23 mouse cellular contexts compared by ENCODE assay signal in genomic region chr17:87164312-87164922, GRCm38 (mm10). TPM values are rescaled to one million over a fixed set of nuclear protein-coding genes. Genes with fewer than 3 reads are reported as not detected.
DNase-seq lines count a peak whose midpoint lies in the region; ATAC-seq and TF ChIP-seq lines count a peak whose summit lies in the region.
"Had no signal": no experiment of that assay in that cellular context is flagged by ENCODE, and none has a peak within 500 bp of the region (broad histone marks: within the 10 kb centered on the region; RNA-seq: fewer than 3 reads in every experiment).

No protein-coding gene starts in this region.

- H3K27me3 ChIP-seq in heart, embryonic 15.5 days, result no peaks in the 10 kb centered on the region
- H3K27me3 ChIP-seq in embryonic facial prominence, embryonic 13.5 days, result no peaks in the 10 kb centered on the region
- H3K27me3 ChIP-seq in limb, embryonic 10.5 days (ENCODE audit: low read depth, poor library complexity, severe bottlenecking), result no peaks in the 10 kb centered on the region
- no peaks in the 10 kb centered on the region for H3K27me3 ChIP-seq in forebrain, postnatal 0 days (ENCODE audit: insufficient read depth, low read length)
- H3K27me3 ChIP-seq: CH12.LX; heart, embryonic 13.5 days; neural tube, embryonic 13.5 days had no signal

- TF ChIP-seq CTCF in layer of hippocampus, adult 2 months (conservative IDR thresholded peaks at IDR 0.05), result no peak
- TF ChIP-seq CTCF in forebrain, postnatal 0 days (IDR thresholded peaks at IDR 0.05; ENCODE audit: low read depth), result no peak

- no peak for DNase-seq in heart, postnatal 36 days
- no peak for DNase-seq in limb, embryonic 10.5 days (ENCODE audit: low spot score)
- peak; percentile 31 for DNase-seq in skeletal muscle tissue, adult 2 months (ENCODE audit: low read depth, low spot score)
- DNase-seq in layer of hippocampus, adult 2 months (ENCODE audit: low spot score in 2 of 2), result no peak
- no peak for DNase-seq in ovary, postnatal 10 days (ENCODE audit: low spot score)
- DNase-seq in forebrain, postnatal 0 days, result no peak
- DNase-seq: cerebellum, adult 9-11 months; gastrocnemius, postnatal 14 days; heart, postnatal 4 days; kidney, adult 18-20 months; kidney, postnatal 14 days; layer of hippocampus, adult 9-11 months; lung, adult 18-20 months; lung, postnatal 14 days; midbrain, embryonic 14.5 days had no signal

- H3K4me1 ChIP-seq in heart, embryonic 15.5 days (replicated peaks), result no peaks in the 10 kb centered on the region
- peaks cover 16% of the 10 kb centered on the region for H3K4me1 ChIP-seq in embryonic facial prominence, embryonic 13.5 days
- H3K4me1 ChIP-seq in limb, embryonic 10.5 days, result peaks cover 6% of the 10 kb centered on the region
- no peaks in the 10 kb centered on the region for H3K4me1 ChIP-seq in forebrain, postnatal 0 days (ENCODE audit: insufficient read depth)
- H3K4me1 ChIP-seq: heart, embryonic 13.5 days; neural tube, embryonic 13.5 days had no signal

- H3K4me2 ChIP-seq in heart, embryonic 15.5 days, result no peak overlapping the region
- H3K4me2 ChIP-seq in embryonic facial prominence, embryonic 13.5 days, result peak overlapping the region; percentile 37
- no peak overlapping the region for H3K4me2 ChIP-seq in forebrain, postnatal 0 days (ENCODE audit: low read depth)
- H3K4me2 ChIP-seq: heart, embryonic 13.5 days; liver, embryonic 11.5 days; neural tube, embryonic 13.5 days had no signal

- no peaks in the 10 kb centered on the region for H3K36me3 ChIP-seq in heart, embryonic 15.5 days
- H3K36me3 ChIP-seq in embryonic facial prominence, embryonic 13.5 days, result no peaks in the 10 kb centered on the region
- H3K36me3 ChIP-seq in limb, embryonic 10.5 days, result no peaks in the 10 kb centered on the region
- no peaks in the 10 kb centered on the region for H3K36me3 ChIP-seq in forebrain, postnatal 0 days (ENCODE audit: insufficient read depth)
- H3K36me3 ChIP-seq: forebrain, embryonic 10.5 days; heart, embryonic 13.5 days; neural tube, embryonic 13.5 days had no signal

- intact Hi-C loops in heart, postnatal 36 days (cut with DNase I), result no loop called here

- H3K4me3 ChIP-seq in heart, embryonic 15.5 days, result no peak overlapping the region
- no peak overlapping the region for H3K4me3 ChIP-seq in embryonic facial prominence, embryonic 13.5 days
- H3K4me3 ChIP-seq in limb, embryonic 10.5 days, result no peak overlapping the region
- no peak overlapping the region for H3K4me3 ChIP-seq in layer of hippocampus, adult 2 months
- H3K4me3 ChIP-seq in forebrain, postnatal 0 days (ENCODE audit: low read depth, low read length), result no peak overlapping the region
- H3K4me3 ChIP-seq: forebrain, embryonic 10.5 days; heart, embryonic 13.5 days; neural tube, embryonic 13.5 days had no signal

- no peaks in the 10 kb centered on the region for H3K9me3 ChIP-seq in heart, embryonic 15.5 days (replicated peaks)
- no peaks in the 10 kb centered on the region for H3K9me3 ChIP-seq in embryonic facial prominence, embryonic 13.5 days
- no peaks in the 10 kb centered on the region for H3K9me3 ChIP-seq in limb, embryonic 10.5 days (replicated peaks)
- H3K9me3 ChIP-seq in forebrain, postnatal 0 days (ENCODE audit: low read length), result no peaks in the 10 kb centered on the region
- H3K9me3 ChIP-seq: forebrain, embryonic 10.5 days; neural tube, embryonic 13.5 days had no signal

- WGBS in heart, embryonic 15.5 days, result 71% methylated on average over 7 of the region's 7 CpGs
- 41% methylated on average over 7 of the region's 7 CpGs for WGBS in embryonic facial prominence, embryonic 13.5 days
- 66% methylated on average over 7 of the region's 7 CpGs for WGBS in limb, embryonic 10.5 days
- WGBS in forebrain, postnatal 0 days, result 89% methylated on average over 7 of the region's 7 CpGs

- no peak overlapping the region for H3K9ac ChIP-seq in heart, embryonic 15.5 days
- H3K9ac ChIP-seq in embryonic facial prominence, embryonic 13.5 days, result 0 out of 2 replicates have a peak overlapping the region, but pooled peaks have one; percentile 36
- H3K9ac ChIP-seq in forebrain, postnatal 0 days, result no peak overlapping the region
- H3K9ac ChIP-seq: heart, embryonic 13.5 days; neural tube, embryonic 13.5 days had no signal

- no peak overlapping the region for H3K27ac ChIP-seq in heart, embryonic 15.5 days
- H3K27ac ChIP-seq in embryonic facial prominence, embryonic 13.5 days, result peak overlapping the region; percentile 85
- H3K27ac ChIP-seq in limb, embryonic 10.5 days, result peak overlapping the region; percentile 61; the same call in 1 of the 2 replicates
- H3K27ac ChIP-seq in layer of hippocampus, adult 2 months, result no peak overlapping the region
- H3K27ac ChIP-seq in forebrain, postnatal 0 days (ENCODE audit: low read depth, low read length), result no peak overlapping the region
- H3K27ac ChIP-seq: forebrain, embryonic 10.5 days; heart, embryonic 13.5 days; neural tube, embryonic 13.5 days had no signal

- ATAC-seq in heart, embryonic 15.5 days (replicated peaks; ENCODE audit: insufficient number of reproducible peaks, insufficient read depth, low FRiP score, low read depth), result 0 out of 2 replicates have a peak, but pooled peaks have one; percentile 31
- peak; percentile 78 for ATAC-seq in embryonic facial prominence, embryonic 13.5 days (ENCODE audit: insufficient number of reproducible peaks, insufficient read depth, low FRiP score, low TSS enrichment, low read depth)
- no peak for ATAC-seq in forebrain, postnatal 0 days
- ATAC-seq: hindbrain, embryonic 16.5 days had no signal

RNA-seq across cellular contexts. Expression of gene Socs5, which starts 56.9 kb away (rescaled TPM):
- 10.5 and 12.2 TPM in 2 replicates for polyA plus RNA-seq in heart, embryonic 15.5 days (2015; fragmentation: Nextera tagmentation; extraction: Ambion mirVana)
- total RNA-seq in heart, postnatal 36 days (2021), result 10 to 100 TPM; 25.6 to 29.4 TPM
- polyA plus RNA-seq in embryonic facial prominence, embryonic 13.5 days (2015; fragmentation: Nextera tagmentation; extraction: Ambion mirVana), result 19.7 and 23.0 TPM in 2 replicates
- 9.3 and 9.5 TPM in 2 replicates for polyA plus RNA-seq in limb, embryonic 10.5 days (2016; fragmentation: Nextera tagmentation; extraction: Ambion mirVana)
- total RNA-seq in layer of hippocampus, adult 2 months (2021), result 100 to 1,000 TPM; 106 to 111 TPM
- total RNA-seq in forebrain, postnatal 0 days (2014; rRNA removed), result 17.0 and 20.2 TPM in 2 replicates
- polyA plus RNA-seq in forebrain, postnatal 0 days (2015; fragmentation: Nextera tagmentation; extraction: Ambion mirVana), result 9.0 and 11.8 TPM in 2 replicates

Comparison
In these comparisons a context has a peak if more than half of its experiments do, and no peak if none do; other contexts are left out.
1. H3K27ac ChIP-seq: peak in embryonic facial prominence, embryonic 13.5 days (single experiment) and limb, embryonic 10.5 days (single experiment); none in heart, embryonic 15.5 days (single experiment), layer of hippocampus, adult 2 months (single experiment) and forebrain, postnatal 0 days (single experiment).